Mouse (Mus musculus) heart, adult 8-10 months (tissue): ENCODE measurements around the gene Dhx33. TPM values are rescaled to one million over a fixed set of nuclear protein-coding genes. Genes with fewer than 3 reads are reported as not detected.

ENCODE experiments used
- DNase-seq: peaks from one replicate; pipeline ENCODE4 v3.0.0; 2022; ENCODE audit warnings: low spot score
- total RNA-seq, 4 experiments: library from RNA; stranded (reverse); gene quantifications; 2 replicates each; pipeline ENCODE4 v1.2.4; 2022

Dhx33 gene
- 10 to 100 TPM in 3 of 4 experiments, 1 to 10 TPM in 1; 9.5 to 11.8 (median 10.6) TPM for total RNA-seq

DNA sequence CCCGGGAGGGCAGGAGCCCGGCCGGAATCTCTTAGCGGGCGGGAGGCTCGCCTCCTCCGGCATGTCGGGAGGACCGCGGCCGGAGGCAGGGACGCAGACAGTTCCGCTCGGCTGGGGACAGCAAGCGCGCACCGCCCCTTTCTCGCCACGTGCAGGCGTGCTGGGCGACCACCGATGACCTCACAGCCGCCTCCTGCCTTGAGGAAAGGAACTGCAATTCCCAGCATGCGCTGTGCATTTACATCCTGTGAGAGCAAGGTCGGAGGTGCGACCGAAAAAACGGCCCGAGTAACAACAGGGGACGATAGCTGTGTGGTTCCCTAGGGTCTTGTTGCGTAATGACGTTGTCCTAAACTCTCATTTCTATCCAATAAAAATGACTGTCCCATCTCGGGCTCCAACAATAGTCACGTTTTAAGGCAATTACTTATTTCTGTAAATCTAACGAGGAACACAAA lies at the start of gene Dhx33:
Gene Dhx33, minus strand, starts transcription at position 122 of the 458 bp plus-strand sequence.
- peak; percentile 97 for DNase-seq

- peak; percentile 6 for DNase-seq
Measured at GRCm38 (mm10) chr11:71052554-71052953, 48.3 kb upstream of the Dhx33 start.

DNA sequence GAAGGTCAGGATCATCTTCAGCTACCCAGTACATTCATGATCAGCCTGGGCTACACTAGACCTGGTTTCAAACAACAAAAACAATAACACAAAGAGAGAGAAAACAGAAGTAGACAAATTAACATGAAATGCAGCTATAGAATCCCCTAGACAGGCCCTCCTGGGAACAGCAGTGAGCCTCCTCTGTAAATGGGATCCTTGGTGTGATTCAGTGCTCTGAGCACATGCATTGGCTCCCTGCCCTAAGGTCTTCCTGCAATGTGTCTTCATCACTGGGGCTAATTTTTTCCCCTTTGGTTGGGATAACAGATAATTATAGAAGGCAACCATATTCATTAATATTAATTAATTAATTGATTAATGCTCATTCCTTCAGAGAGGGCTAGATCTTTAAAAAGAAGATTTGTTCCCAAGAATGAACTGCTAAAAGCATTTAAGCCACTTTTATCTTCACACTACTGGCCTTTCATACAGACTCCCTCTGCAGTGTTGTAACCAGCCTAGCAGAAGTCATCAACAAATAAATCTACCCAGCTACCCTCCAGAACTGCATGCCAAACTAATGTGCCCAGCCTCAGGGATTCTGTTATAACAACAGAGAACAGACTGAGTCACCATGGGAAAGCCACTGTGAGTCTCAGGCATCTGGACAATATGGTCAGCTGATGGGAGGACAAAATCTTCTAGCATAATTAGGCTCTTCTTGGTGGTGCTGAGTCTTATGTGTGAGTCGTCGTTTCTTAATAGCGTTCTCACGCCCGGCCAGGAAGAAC lies 35.5 kb upstream of the Dhx33 start:
- no peak for DNase-seq

DNA sequence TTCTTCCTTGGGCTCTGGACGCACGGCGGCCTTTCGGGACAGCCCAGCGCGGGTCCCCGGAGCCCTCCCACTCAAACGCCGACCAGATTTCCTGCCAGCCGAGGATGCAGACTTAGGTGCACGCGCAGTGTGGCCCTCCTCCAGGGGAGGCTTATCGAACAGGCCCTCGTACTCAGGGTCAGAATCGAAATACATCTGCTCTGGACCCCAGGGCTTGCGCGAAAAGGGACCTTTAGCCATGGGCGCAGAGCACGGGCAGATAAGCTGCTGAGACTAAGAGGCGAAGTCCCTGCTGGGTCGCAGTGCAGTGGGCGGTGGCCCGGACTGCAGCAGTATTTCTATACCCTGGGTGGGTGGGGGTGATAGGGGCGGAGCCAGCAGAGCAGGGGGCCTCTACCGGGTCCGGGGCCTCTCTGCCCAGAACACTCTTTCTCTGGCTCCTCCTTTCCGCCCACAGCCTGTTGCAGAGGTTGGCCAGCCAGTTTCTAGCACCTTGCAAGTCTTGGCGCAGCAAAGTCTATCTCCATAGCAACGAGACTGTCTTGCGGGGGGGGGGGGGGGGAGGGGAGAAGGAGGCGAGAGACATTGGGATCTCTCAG lies 29.0 kb upstream of the Dhx33 start, which contains the start of gene 6330403K07Rik:
Gene 6330403K07Rik, minus strand, starts transcription at position 351 of the 599 bp plus-strand sequence.
- no peak for DNase-seq

GRCm38 (mm10) chr11:71032491-71033162 lies 28.4 kb upstream of the Dhx33 start:
- no peak for DNase-seq

- no peak for DNase-seq
Measured at GRCm38 (mm10) chr11:71032070-71032469, 27.8 kb upstream of the Dhx33 start.

DNA sequence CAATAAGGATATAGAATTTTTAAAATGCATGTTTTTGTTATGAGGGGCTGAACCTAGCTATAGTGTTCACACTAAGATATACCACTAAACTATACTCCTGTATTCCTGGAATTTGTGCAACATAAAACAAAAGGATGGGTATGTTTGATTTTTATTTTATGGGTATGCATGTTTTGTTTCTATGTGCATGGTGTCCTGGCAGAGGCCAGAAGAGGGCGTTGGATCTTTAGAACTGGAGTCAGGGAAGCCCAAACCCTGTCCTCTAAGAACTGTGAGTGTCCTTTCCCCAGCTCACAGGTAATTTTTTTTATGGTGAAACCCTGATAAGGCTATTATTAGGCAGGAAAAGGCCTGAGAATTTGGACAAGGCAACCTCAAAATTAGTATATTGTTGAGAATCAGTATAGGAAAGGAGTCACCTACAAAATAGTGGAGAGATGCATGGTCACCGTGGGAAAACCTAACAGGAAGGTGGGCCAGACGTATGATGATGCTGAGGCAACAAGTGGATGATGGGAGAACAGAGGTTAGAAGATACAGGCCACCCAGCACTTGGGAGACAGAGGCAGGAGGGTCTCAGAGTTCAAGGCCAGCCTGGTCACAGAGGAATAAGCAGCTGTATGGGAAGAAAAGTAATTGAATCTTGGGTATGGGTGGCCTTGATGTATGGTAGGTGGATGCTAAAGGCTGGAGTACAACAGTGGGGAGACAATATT lies 25.3 kb upstream of the Dhx33 start:
- no peak for DNase-seq

- DNase-seq: no peak
Measured at GRCm38 (mm10) chr11:71028280-71028679, 24.0 kb upstream of the Dhx33 start.

GRCm38 (mm10) chr11:71019201-71020068 lies 15.2 kb upstream of the Dhx33 start, which contains the start of the genes Mis12 and Derl2:
Gene Mis12, plus strand, starts transcription at chr11:71019611.
Gene Derl2, minus strand, starts transcription at chr11:71019841.
- peak; percentile 99 for DNase-seq

DNA sequence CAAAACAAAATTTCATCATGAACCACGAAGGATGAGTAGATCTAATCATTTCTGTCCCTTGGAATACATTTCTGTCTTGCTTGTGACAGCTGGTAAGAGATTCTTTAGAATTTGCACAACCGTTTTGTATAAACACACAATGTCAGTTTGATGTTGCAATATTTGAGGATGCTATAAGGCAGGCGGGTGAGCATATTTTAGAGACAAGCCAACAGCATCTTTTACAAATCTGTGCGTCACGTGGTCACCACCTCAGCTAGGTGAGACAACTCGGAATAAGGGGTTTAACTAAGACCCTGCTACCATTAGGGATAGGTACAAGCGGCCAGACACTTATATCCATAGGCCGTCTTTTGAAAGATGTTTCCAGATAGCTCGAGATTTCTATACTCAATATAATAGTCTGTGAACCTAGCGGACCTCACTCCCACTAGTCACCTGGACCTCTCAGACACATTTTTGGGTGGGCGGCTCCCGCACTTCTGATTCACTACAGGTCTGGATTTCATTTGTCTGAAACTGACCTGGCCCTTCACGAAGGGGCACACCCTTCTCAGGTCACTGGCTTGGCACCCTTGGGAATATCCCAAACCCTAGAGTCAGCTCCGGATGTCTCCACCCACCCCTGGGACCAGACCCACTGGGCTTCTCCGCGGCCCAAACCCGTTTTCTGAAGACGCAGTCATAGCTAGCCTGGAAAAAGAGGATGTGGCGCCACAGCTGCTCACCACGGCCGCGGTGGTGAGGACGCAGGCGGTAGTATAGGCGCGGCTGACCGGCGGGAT lies 14.4 kb upstream of the Dhx33 start:
- DNase-seq: no peak

DNA sequence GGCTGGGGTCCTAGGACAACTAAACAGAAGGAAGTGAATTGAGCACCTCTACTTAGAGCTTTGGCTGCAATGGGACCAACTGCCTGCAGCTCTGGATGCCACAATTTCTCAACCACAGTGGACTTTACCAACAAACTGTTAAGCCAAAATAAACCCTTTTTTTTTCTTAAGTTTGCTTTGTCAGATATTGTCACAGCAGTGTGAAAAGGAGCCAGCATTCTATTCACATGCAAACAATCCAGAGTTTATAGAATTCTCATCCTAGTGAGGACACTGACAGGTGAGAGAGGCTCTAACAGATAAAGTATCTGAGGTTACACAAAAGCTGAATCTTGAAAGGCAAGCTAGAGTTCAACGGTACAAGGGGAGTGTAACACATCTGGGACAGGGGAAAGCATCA lies 12.8 kb upstream of the Dhx33 start:
- DNase-seq: no peak

GRCm38 (mm10) chr11:71012743-71013142 lies 8.5 kb upstream of the Dhx33 start:
- DNase-seq: no peak

DNA sequence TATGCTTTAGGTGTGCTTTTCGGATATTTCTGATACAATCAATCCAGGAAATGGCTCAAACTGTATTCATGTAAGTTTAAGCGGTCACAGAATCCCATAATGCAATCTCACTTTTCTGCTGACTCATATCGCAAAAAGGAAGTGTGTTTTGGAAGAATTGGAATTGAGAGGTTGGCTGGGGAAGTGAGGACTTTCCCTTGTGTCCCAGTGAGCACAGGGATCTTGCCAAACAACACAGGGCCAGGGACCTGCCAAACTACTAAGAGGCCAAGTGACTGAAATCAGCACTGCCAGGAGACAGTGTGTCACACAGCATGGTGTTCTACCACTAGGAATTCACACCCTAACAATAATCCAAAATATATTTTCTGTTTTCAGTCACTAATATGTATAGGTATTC lies 4.1 kb upstream of the Dhx33 start:
- peak; percentile 64 for DNase-seq

- DNase-seq: no peak
Measured at GRCm38 (mm10) chr11:71007831-71008230, 3.6 kb upstream of the Dhx33 start.

GRCm38 (mm10) chr11:71007026-71007425 lies 2.8 kb upstream of the Dhx33 start:
- no peak for DNase-seq

DNA sequence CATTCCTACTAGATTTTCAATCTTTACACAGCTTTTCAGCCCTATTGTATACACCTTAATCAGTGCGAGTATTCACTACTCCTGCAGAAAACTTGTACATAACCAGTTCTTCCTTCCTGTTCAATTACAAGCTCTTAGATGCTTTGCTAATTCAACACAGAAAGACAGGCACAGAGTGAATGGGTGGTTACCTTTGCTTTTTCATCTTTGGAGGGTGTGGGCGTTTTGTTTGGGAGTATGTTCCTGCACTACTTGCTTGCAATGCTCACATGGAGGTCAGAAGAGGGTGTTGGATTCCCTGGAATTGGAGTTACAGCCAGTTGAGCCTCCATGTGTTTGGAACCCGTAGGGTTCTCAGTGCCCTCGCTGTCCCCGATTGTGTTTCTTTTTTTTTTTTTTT lies 809 bp upstream of the Dhx33 start:
- no peak for DNase-seq

DNA sequence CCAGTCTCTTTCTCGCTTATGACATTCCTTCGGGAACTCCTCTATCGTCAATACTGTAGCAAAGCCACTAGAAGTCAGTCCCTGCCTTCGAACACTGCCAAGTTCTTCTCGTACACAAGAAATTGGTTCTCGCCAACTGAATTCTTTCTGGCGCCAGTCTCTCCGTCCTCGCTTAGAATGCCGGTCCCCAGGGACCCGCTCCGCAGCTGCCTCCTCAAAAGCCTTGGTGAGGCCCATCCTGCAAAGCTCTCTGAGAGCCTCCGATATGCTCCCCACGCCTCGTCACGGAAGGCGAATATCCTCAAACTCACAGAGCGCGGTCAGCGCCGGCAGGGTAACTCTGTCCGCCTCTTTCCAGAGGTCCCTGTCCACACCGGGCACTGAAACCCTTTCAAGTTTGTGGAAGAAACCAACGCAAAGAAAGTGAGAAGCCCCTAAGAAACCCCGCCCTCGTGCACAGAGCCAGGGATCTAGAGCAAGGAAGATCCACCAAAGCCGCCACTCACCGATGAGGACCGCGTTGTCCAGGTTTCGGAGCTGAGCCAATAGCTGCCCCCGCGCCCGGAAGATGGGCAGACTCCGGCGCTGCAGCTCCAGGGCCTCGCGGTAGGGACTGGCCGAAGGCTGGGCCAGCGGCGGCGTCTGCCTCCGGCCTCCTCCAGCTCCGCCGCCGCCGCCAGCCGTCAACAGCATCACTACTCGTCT lies 474 bp downstream of the Dhx33 start:
- DNase-seq: no peak

DNA sequence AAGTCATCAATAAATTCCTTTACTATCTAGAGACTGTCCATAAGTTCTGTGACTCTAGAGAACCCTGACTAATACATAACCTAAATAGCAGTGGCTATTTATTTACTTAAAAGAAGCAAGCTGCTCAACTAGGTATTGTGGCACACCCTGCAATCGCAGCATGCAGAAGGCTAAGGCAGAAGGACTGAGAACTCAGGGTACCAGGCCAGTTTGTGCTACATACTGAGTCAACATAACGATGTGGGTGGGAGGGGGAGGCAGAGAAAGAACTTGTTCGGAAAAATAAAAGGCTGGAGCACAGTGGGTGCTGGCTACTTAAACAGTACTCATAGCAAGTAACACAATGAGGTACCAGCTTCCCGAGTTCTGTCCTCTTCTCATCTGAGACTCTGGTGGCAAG lies 3.1 kb downstream of the Dhx33 start:
- no peak for DNase-seq

DNA sequence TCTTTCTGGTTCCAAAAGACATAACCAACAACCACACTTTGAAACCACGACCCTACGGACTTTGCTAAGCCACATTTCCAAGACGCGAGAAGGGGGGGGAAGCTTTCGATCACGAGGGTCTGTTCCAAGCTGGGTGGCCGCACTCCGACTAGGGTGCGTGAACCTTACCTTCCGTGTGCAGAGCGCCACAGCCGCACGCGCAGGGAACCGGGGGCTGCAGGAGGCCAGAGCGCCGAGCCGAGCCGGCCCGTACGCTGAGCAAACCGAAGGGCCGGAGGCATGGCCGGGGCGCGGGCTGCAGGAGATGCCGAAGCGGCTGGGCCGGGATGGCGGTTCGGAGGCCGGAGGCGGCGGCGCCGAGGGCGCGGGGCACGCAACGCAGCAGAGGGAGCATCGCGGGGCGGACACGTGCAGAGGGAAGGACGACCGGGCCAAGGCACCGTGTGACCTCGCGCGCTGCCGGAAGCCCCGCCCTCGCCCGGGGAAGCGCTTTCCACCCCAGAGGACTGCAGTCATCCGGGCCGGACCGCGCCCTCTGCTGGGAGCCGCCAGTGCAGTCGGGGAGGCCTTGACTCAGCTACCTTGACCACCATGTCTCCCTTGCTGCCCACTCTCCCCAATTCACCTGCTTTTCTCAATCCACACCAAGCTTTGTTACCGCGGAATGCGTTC lies 21.5 kb downstream of the Dhx33 start, which contains the start of gene C1qbp:
Gene C1qbp, minus strand, starts transcription at position 470 of the 672 bp plus-strand sequence.
- DNase-seq: peak; percentile 91
